Mouse (Mus musculus): Measurements from ENCODE around the gene Lamc2. TPM values are rescaled to one million over a fixed set of nuclear protein-coding genes. Genes with fewer than 3 reads are reported as not detected.

Gene Lamc2
- polyA plus RNA-seq (2015; fragmentation: Nextera tagmentation; extraction: Ambion mirVana): 58.5 and 64.8 TPM in 2 replicates

DNA sequence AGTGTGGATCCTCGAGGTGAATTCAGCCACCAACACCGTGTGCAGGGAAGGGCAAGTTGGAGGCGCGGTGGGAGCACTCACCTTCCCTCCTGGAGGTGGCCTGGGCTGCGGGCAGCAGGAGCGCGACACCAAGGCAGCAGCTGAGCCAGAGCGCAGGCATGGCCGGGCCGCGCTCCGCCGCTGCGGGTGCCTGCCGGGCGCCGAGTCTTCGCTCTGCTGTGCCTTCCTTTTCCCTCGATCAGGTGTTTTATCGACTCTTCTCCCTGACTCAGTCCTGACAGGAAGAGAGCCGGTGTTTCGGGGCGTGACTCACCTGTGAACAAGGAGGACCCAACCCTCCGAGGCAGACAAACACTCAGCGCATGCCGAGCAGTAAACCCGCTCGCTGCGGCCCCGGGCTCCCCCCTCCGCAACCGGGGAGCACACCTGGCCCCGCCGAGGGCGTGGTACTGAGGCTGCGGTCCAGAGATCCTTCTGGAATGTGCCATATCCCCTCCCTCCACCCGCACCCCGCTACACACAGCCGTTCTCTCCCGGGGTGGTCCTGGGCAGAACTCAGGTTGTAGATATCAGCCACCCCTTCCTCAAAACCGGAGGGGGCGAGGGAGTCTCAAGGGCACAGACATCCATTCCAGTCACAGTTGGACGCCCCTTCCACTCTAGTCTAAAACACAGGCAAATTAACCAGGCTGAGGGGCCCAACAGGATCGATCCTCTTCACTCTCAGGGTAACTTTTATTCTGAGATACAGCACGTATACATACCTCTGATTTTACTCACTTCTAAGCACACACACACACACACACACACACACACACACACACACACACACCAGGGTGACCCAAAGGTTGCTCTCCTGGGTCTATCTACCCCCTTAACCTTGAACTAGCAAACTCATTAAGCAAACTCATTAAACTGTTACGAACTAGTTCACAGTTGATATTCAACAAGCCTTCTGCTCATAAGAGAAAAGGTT, at the start of gene Lamc2:
Gene Lamc2, minus strand, starts transcription at position 620 of the 976 bp plus-strand sequence.
- H3K4me2 ChIP-seq: peak within 1 kb of the TSS; percentile 81
- no peaks in the 10 kb centered on the region for H3K36me3 ChIP-seq
- peaks cover 22% of the 10 kb centered on the region for H3K4me1 ChIP-seq
- H3K9ac ChIP-seq: peak within 1 kb of the TSS; percentile 58
- H3K4me3 ChIP-seq: peak within 1 kb of the TSS; percentile 52
- H3K27me3 ChIP-seq: peaks cover 18% of the 10 kb centered on the region
- peak; percentile 82 for ATAC-seq (ENCODE audit: borderline replicate concordance, extremely low read depth, low FRiP score, low TSS enrichment)
- H3K27ac ChIP-seq: peak within 1 kb of the TSS; percentile 71
- no peaks in the 10 kb centered on the region for H3K9me3 ChIP-seq
- WGBS: 5% methylated on average over 46 of the region's 46 CpGs

DNA sequence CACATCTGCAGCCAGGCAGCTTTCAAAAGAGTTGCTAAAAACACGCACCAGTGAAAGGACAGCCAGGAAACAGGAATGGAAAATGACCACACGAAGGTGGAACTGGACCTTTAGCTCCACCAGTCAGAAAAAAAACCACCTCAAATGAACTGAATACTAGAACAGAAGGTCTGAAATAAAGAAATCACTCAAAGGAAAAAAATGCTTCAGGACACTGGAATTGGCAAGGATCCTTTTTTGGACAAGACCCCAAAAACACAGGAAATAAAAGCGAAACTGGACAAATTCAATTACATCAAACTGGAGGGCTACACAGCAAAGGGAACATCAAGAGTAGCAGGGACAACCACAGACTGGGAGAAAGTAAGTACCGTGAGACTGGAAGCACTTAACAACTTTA, 49.3 kb upstream of the Lamc2 start:
- no peak for ATAC-seq (ENCODE audit: borderline replicate concordance, extremely low read depth, low FRiP score, low TSS enrichment)
- H3K9me3 ChIP-seq: no peaks in the 10 kb centered on the region
- no peak overlapping the region for H3K4me3 ChIP-seq
- H3K4me1 ChIP-seq: peaks cover 19% of the 10 kb centered on the region
- no peak overlapping the region for H3K9ac ChIP-seq
- H3K27ac ChIP-seq: peak overlapping the region; percentile 61
- H3K36me3 ChIP-seq: peaks cover 72% of the 10 kb centered on the region
- H3K4me2 ChIP-seq: no peak overlapping the region
- 47% methylated on average over 4 of the region's 4 CpGs for WGBS
- no peaks in the 10 kb centered on the region for H3K27me3 ChIP-seq

DNA sequence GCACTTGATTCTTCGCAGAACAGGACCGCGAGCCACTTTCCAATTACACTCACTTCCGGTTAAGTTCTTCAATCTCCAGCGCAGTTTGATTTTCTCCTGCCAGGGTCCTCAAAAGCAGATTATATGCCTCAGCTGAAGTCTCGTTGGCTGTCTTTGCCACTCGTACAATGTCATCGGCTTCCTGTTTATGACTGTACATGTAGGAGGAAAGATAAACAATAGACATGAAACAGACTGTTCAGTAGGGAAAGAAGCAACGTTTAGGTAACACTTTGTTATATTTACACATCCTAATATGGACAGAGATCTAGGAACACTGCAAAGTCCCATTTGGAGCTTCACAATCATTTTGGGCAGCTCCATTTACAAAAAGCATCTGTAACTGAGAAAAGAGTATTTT, 45.4 kb upstream of the Lamc2 start:
- H3K36me3 ChIP-seq: peaks cover 79% of the 10 kb centered on the region
- WGBS: 53% methylated on average over 9 of the region's 9 CpGs
- H3K9ac ChIP-seq: no peak overlapping the region
- 0 out of 2 replicates have a peak, but pooled peaks have one; percentile 32 for ATAC-seq (ENCODE audit: borderline replicate concordance, extremely low read depth, low FRiP score, low TSS enrichment)
- peaks cover 19% of the 10 kb centered on the region for H3K4me1 ChIP-seq
- H3K4me3 ChIP-seq: no peak overlapping the region
- H3K9me3 ChIP-seq: no peaks in the 10 kb centered on the region
- H3K27me3 ChIP-seq: no peaks in the 10 kb centered on the region
- H3K4me2 ChIP-seq: no peak overlapping the region
- H3K27ac ChIP-seq: peak overlapping the region; percentile 63

DNA sequence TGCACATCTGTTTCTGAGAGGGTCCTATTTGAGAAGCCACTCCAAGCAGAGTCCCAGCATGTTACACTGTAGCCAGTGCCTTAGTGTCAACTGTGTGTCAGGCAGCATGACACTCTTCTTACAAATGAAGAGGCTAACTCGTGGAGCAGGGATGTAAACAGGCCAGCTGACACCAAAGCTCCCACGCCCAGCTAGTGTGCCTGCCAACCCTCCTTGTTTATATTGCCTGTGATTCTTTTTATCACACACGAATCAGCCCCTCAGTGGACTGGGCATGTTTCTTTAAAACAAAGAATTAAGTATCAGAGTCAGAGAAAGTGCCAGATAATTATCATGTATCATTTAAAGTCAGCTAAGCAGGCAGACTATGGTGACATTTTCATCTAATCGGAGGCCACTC, 41.7 kb upstream of the Lamc2 start:
- H3K27me3 ChIP-seq: no peaks in the 10 kb centered on the region
- H3K4me3 ChIP-seq: no peak overlapping the region
- H3K9ac ChIP-seq: no peak overlapping the region
- H3K36me3 ChIP-seq: peaks cover 90% of the 10 kb centered on the region
- ATAC-seq (ENCODE audit: borderline replicate concordance, extremely low read depth, low FRiP score, low TSS enrichment): peak; percentile 39; the same call in 1 of the 2 replicates
- 32% methylated on average over 4 of the region's 4 CpGs for WGBS
- no peak overlapping the region for H3K4me2 ChIP-seq
- H3K9me3 ChIP-seq: no peaks in the 10 kb centered on the region
- no peak overlapping the region for H3K27ac ChIP-seq
- H3K4me1 ChIP-seq: peaks cover 16% of the 10 kb centered on the region

DNA sequence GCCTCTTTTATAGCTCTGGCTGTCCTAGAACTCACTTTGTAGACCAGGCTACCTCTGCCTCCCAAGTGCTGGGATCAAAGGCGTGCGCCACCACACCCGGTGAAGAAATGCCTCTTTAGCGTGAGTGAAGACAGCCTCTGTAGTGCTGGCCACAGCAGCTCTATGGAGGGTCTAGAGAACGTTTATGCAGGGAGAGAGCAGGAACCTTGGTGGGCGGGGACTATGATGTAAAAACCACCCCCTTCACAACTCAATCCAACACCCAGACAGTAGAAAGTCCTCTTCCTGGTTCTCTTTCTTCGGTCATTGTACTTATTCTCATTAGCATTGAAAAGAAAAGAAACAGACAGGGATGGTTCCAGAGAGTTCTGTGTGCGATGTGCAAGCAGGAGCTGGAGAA, 40.8 kb upstream of the Lamc2 start:
- Histone ChIP-seq H3K27ac (no peak overlapping the region), H3K9ac (no peak overlapping the region), H3K36me3 (peaks cover 90% of the 10 kb centered on the region), H3K4me2 (no peak overlapping the region), H3K4me1 (peaks cover 9% of the 10 kb centered on the region; the same call in 1 of the 2 replicates), H3K9me3 (no peaks in the 10 kb centered on the region), H3K27me3 (no peaks in the 10 kb centered on the region), H3K4me3 (no peak overlapping the region)
- WGBS: 80% methylated on average over 8 of the region's 8 CpGs
- ATAC-seq (ENCODE audit: borderline replicate concordance, extremely low read depth, low FRiP score, low TSS enrichment): no peak

DNA sequence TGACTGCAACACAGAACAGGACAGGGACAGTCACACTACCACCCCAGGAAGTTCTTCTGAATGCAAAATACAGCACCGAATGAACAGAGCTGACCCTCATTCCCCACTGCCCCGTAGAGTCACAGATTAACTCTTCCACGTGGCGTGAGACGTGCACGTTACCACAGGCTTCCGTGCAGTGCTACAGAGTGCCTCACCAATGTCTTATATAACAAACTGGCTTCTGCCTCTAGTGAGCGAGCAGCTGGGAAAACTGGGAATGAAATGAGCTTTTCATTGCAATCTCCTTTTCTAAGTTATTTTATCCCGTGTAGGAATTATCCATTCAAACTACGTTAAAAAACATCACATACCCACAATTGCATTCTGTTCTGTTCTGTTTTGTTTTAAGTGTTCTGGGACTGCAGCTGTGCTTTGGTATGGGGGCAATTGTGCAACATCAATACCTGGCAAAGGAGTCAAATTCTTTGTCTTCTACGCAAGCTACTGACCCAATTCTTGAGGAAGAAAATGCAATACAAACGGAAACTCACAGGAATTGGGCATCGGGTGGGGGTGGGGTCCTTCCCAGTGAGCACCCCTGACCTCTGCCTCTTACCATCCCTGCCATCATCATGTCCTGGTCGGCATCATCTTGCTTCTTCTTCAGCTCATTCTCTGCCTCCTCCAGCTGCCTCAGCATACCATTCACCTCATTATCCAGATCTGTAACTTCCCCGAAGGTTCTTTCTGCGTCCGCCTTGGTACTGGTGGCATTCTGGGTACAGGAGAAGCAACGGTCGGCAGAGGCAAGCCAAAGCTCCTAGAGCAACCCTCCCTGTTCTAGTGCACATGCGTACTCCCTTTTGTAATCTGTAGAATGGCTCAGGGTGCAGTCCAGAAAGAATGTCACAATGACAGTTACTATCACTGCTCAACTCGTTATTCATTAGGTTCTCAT, 39.8 kb upstream of the Lamc2 start:
- no peaks in the 10 kb centered on the region for H3K27me3 ChIP-seq
- H3K4me1 ChIP-seq: 0 out of 2 replicates have a peak, but pooled peaks cover 3% of the 10 kb centered on the region
- 83% methylated on average over 21 of the region's 21 CpGs for WGBS
- no peak overlapping the region for H3K4me3 ChIP-seq
- peaks cover 90% of the 10 kb centered on the region for H3K36me3 ChIP-seq
- no peaks in the 10 kb centered on the region for H3K9me3 ChIP-seq
- H3K4me2 ChIP-seq: no peak overlapping the region
- H3K9ac ChIP-seq: no peak overlapping the region
- ATAC-seq (ENCODE audit: borderline replicate concordance, extremely low read depth, low FRiP score, low TSS enrichment): no peak
- no peak overlapping the region for H3K27ac ChIP-seq

DNA sequence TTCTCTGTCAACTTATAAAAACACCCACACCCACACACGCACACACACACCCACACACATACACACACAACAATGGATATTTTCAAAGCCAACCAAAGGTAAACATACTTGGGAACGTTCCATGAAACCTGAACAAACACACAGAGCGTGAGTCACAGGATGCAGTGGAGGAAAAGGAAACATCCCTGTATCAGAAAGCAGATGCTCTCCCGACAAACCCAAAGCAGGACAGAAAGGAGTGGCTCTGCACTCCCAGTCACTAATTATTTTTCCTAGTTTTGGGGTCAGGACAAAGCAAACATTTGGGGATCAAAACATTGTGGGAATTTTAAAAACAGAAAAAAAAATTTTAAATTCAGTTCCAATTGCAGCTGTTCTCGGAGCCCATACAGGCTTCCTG, 38.1 kb upstream of the Lamc2 start:
- WGBS: 58% methylated on average over 5 of the region's 5 CpGs
- H3K36me3 ChIP-seq: peaks cover 92% of the 10 kb centered on the region
- H3K4me1 ChIP-seq: 0 out of 2 replicates have a peak, but pooled peaks cover 3% of the 10 kb centered on the region
- H3K9ac ChIP-seq: no peak overlapping the region
- ATAC-seq (ENCODE audit: borderline replicate concordance, extremely low read depth, low FRiP score, low TSS enrichment): no peak
- no peak overlapping the region for H3K4me2 ChIP-seq
- no peaks in the 10 kb centered on the region for H3K9me3 ChIP-seq
- H3K27me3 ChIP-seq: no peaks in the 10 kb centered on the region
- H3K4me3 ChIP-seq: no peak overlapping the region
- H3K27ac ChIP-seq: no peak overlapping the region; the same call in 1 of the 2 replicates

DNA sequence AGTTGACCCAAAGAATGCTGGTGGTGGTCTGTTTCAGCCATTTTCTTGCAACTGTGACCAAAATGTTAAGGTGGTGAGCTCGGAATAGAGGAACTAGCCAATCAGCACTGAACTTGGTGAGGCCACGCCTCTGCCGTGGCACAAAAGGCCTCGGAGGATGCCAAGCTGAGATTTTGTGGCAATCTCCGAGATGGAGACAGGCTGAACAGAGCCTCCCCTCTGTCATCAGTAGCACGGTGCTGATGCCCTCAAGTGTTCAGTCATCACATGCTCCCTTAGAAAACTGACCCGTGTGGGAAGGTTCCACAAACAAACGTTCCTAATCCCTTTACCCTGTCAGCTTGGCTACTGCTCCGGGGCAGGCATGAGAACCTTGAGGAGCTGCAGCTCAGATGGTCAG, 33.1 kb upstream of the Lamc2 start:
- Histone ChIP-seq H3K36me3 (peaks cover 62% of the 10 kb centered on the region), H3K27me3 (no peaks in the 10 kb centered on the region), H3K4me2 (no peak overlapping the region), H3K4me1 (no peaks in the 10 kb centered on the region), H3K9ac (no peak overlapping the region), H3K4me3 (no peak overlapping the region), H3K9me3 (no peaks in the 10 kb centered on the region), H3K27ac (no peak overlapping the region)
- ATAC-seq (ENCODE audit: borderline replicate concordance, extremely low read depth, low FRiP score, low TSS enrichment): no peak
- 55% methylated on average over 9 of the region's 9 CpGs for WGBS

DNA sequence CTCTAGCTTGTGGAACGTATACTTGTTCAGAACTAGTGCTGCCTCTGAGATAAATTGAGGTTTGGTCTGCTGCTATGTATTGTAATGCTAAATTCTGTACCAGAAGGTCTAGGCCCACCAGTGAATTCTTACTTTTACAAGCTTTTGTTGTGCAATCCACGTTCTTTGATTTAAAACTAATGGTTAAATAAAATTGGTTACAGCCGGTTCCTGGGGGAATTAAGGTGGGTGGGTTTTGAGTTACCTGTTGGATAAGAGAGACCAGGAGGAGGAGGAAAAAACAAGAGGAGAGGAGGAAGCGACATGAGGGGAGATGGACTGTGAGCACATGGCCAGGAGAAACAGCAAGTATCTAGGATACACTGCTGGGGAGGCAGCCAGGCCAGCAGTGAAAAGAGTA, 30.3 kb upstream of the Lamc2 start:
- Histone ChIP-seq H3K36me3 (peaks cover 35% of the 10 kb centered on the region), H3K27me3 (no peaks in the 10 kb centered on the region), H3K9ac (no peak overlapping the region), H3K4me1 (no peaks in the 10 kb centered on the region), H3K4me3 (no peak overlapping the region), H3K27ac (no peak overlapping the region), H3K4me2 (no peak overlapping the region), H3K9me3 (no peaks in the 10 kb centered on the region)
- ATAC-seq (ENCODE audit: borderline replicate concordance, extremely low read depth, low FRiP score, low TSS enrichment): no peak
- 88% methylated on average over 4 of the region's 4 CpGs for WGBS

DNA sequence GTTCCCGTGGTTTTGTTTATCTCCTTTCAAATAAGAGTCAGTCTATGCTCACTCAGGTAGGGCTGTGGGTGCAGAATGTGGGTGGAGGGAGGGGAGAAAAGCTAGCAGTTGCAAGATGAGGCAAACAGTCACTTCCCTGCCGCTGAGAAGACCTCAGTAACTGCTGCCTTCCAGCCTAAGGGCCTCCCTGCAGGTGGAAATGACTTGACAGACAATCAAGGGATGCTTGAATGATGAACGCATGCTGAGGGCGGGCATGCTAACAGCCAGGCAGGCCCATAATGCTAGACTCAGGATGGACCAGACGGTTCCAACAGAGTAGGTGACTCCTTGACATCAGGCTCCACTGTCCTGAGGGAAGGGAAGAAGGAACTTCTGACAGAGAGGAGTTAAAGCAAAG, 29.4 kb upstream of the Lamc2 start:
- no peak overlapping the region for H3K27ac ChIP-seq
- 70% methylated on average over 5 of the region's 5 CpGs for WGBS
- H3K4me3 ChIP-seq: no peak overlapping the region
- peaks cover 26% of the 10 kb centered on the region for H3K36me3 ChIP-seq
- H3K9ac ChIP-seq: no peak overlapping the region
- no peaks in the 10 kb centered on the region for H3K27me3 ChIP-seq
- ATAC-seq (ENCODE audit: borderline replicate concordance, extremely low read depth, low FRiP score, low TSS enrichment): no peak
- H3K4me2 ChIP-seq: no peak overlapping the region
- H3K9me3 ChIP-seq: no peaks in the 10 kb centered on the region
- no peaks in the 10 kb centered on the region for H3K4me1 ChIP-seq

DNA sequence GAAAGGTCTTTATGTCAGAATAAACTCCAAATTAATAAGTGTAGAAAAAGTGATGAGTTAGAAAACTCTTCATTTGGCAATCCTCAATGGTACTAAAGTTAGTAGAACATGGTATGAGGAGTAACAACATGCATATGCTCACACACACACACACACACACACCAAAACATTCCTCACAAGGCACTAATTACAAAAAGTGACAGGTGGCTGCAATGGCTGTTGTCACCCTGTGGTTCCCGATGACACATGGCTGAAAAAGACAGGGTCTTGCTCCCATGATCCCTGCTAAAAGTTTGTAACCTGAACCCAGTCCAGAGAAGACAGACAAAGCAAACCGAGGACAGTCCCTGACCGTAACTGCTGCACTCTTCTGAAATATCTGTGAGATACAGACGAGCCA, 24.7 kb upstream of the Lamc2 start:
- Histone ChIP-seq H3K36me3 (no peaks in the 10 kb centered on the region), H3K4me2 (no peak overlapping the region), H3K27ac (no peak overlapping the region), H3K27me3 (no peaks in the 10 kb centered on the region), H3K9ac (no peak overlapping the region), H3K4me3 (no peak overlapping the region), H3K9me3 (no peaks in the 10 kb centered on the region), H3K4me1 (no peaks in the 10 kb centered on the region)
- WGBS: 31% methylated on average over 4 of the region's 4 CpGs
- no peak for ATAC-seq (ENCODE audit: borderline replicate concordance, extremely low read depth, low FRiP score, low TSS enrichment)

All from lung, embryonic 15.5 days (tissue).